Mouse (Mus musculus) lung, postnatal 0 days (tissue): ENCODE measurements at regions not wholly inside any gene's neighbourhood (a gene's known extent, or its start where the extent isn't known, plus 50 kb on each side); places are given as distances from the start of the nearest gene placed in this dataset.

Experiments used
- ATAC-seq: fragments of 200-750 bp; cut with Nextera tagmentation; 2 replicates; pipeline ENCODE4 v1.8.0; 2017; ENCODE audit warnings: moderate library complexity
- DNase-seq: peaks from one replicate; pipeline ENCODE4 v3.0.0-alpha.2; 2016; ENCODE audit warnings: low spot score
- H3K27ac ChIP-seq: fragments of 300-500 bp; sonication (generic); 2 replicates; pipeline ENCODE4 v1.5.1; 2014; ENCODE audit warnings: antibody characterized with exemption, mild to moderate bottlenecking, low read length, mixed read lengths
- H3K27me3 ChIP-seq: fragments of 300-500 bp; sonication (generic); replicated peaks from 2 replicates; pipeline ENCODE4 v1.6.1; 2014; ENCODE audit warnings: low read length, mixed read lengths; ENCODE audit not compliant: insufficient read depth
- H3K36me3 ChIP-seq: fragments of 300-500 bp; sonication (generic); 2 replicates; pipeline ENCODE4 v1.6.1; 2014; ENCODE audit warnings: low read length, mixed read lengths; ENCODE audit not compliant: insufficient read depth
- H3K4me1 ChIP-seq: fragments of 300-500 bp; sonication (generic); 2 replicates; pipeline ENCODE4 v1.6.1; 2014; ENCODE audit warnings: antibody characterized with exemption, low read depth, low read length, mixed read lengths; ENCODE audit not compliant: insufficient read depth
- H3K4me2 ChIP-seq: fragments of 300-500 bp; sonication (generic); replicated peaks from 2 replicates; pipeline ENCODE4 v1.6.1; 2014; ENCODE audit warnings: low read depth, mild to moderate bottlenecking, low read length, moderate library complexity, mixed read lengths
- H3K4me3 ChIP-seq: fragments of 300-500 bp; sonication (generic); 2 replicates; pipeline ENCODE4 v1.5.1; 2014; ENCODE audit warnings: low read depth, low read length
- H3K9ac ChIP-seq: fragments of 300-500 bp; sonication (generic); replicated peaks from 2 replicates; pipeline ENCODE4 v1.6.1; 2014; ENCODE audit warnings: low read depth, mild to moderate bottlenecking
- H3K9me3 ChIP-seq: fragments of 300-500 bp; sonication (generic); 2 replicates; pipeline ENCODE4 v1.6.1; 2016; ENCODE audit warnings: low read length, mixed read lengths
- CTCF ChIP-seq: IDR thresholded peaks from 2 replicates; pipeline ENCODE4 v1.5.1; 2016; ENCODE audit warnings: antibody characterized with exemption, mild to moderate bottlenecking
- EP300 ChIP-seq: IDR thresholded peaks from 2 replicates; pipeline ENCODE4 v1.6.1; 2016; ENCODE audit warnings: antibody characterized with exemption, mild to moderate bottlenecking, control low read depth
- WGBS: fragments of 180-500 bp; shearing (Covaris S2); extraction: QIAGEN DNeasy Blood & Tissue Kit; methylation state at CpG from one replicate; pipeline ENCODE4 v1.1.7; 2014; 5-methylcytosine and 5-hydroxymethylcytosine counted together

DNA sequence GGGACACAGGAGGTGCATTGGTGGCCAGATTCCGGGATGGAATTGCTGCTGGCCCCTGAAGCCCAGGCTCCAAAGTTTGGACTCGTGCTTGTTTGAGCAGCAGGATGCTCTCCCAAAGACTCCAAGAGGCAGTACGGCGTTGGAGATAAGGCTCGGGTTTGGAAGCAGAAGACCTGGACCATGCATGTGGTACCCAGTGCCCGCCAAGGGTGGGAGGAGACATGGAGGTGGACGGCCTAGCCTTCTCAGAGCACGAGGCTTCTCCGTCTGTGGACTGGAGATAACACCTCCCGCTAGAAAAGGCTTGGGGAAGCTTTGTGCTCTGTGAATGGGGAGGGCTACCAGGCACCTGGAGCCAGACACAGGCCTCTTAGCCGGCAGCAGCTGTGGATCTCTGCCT, 271.7 kb downstream of the Rps6kc1 start:
- H3K9me3 ChIP-seq = no peaks in the 10 kb centered on the region
- H3K4me3 ChIP-seq = no peak overlapping the region
- DNase-seq = no peak
- no peak for ATAC-seq
- TF ChIP-seq CTCF (no peak), EP300 (no peak)
- H3K9ac ChIP-seq = no peak overlapping the region
- 74% methylated on average over 11 of the region's 11 CpGs for WGBS
- no peak overlapping the region for H3K4me2 ChIP-seq
- no peaks in the 10 kb centered on the region for H3K27me3 ChIP-seq
- no peak overlapping the region for H3K27ac ChIP-seq
- no peaks in the 10 kb centered on the region for H3K36me3 ChIP-seq
- H3K4me1 ChIP-seq = no peaks in the 10 kb centered on the region

DNA sequence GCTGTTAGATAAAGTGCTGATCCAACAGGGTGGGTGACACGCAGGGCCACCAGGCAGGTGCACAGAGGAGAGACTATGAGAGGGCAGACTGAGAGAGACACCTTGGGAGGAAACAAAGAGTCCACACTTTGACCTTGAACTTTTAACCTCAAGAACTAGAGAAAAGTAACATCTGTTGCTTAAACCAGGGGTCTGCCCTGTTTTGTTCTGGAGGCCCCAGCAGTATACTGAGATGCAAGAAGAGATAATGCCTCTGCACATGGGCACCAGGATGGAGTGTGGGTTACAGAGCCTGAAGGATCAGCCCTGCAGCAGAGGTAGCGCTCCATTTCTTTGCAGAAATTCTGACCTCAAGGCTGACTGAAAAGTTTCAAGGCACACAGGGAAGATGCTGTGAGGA, 276.6 kb downstream of the Rps6kc1 start:
- no peak for ATAC-seq
- no peaks in the 10 kb centered on the region for H3K4me1 ChIP-seq
- H3K9ac ChIP-seq = no peak overlapping the region
- no peaks in the 10 kb centered on the region for H3K36me3 ChIP-seq
- no peak overlapping the region for H3K27ac ChIP-seq
- TF ChIP-seq CTCF = no peak
- no peak for TF ChIP-seq EP300
- 76% methylated on average over 2 of the region's 2 CpGs for WGBS
- DNase-seq = no peak
- no peak overlapping the region for H3K4me3 ChIP-seq
- H3K27me3 ChIP-seq = no peaks in the 10 kb centered on the region
- H3K4me2 ChIP-seq = no peak overlapping the region
- no peaks in the 10 kb centered on the region for H3K9me3 ChIP-seq

DNA sequence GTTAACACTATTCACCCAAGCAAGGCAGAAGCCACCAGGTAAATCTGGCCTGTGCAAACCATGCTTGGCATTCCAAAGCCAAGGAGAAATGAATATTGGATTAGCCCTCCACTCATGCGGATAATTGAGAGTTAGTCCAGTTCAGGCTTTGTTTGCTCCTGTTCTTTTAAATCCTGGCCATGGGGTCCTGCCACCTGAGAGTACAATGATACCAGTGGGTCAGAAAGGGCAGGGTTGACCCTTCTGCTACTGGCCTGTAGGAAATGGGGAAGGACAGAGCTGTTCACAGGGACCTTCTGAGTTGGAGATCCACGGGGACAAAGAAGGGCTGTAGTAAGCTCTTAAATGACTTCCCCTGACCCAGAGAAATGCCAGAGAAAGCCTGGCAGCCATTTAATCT, 279.9 kb downstream of the Rps6kc1 start:
- WGBS = 69% methylated on average over 2 of the region's 2 CpGs
- no peaks in the 10 kb centered on the region for H3K4me1 ChIP-seq
- no peaks in the 10 kb centered on the region for H3K9me3 ChIP-seq
- DNase-seq (no peak), ATAC-seq (no peak)
- TF ChIP-seq CTCF (no peak), EP300 (no peak)
- no peaks in the 10 kb centered on the region for H3K27me3 ChIP-seq
- H3K36me3 ChIP-seq = no peaks in the 10 kb centered on the region
- H3K4me2 ChIP-seq = no peak overlapping the region
- H3K9ac ChIP-seq = no peak overlapping the region
- H3K27ac ChIP-seq = no peak overlapping the region
- H3K4me3 ChIP-seq = no peak overlapping the region

DNA sequence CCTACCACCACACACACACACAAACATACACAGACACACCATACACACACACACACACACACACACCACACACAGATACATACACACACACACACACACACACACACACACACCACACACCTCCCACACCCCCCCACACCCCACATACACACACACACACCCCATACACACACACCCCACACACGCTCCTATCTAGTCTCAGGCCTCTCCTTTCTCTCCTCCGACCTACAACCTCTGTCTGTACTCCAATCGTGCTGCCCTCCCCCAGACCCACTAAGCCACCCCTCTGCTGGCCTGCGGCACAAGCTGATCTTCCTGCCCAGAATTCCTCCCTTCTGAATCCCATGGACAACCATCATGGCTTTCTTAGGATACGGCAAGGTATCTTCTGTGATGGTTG, 281.4 kb downstream of the Rps6kc1 start:
- no peak for ATAC-seq
- no peak overlapping the region for H3K4me2 ChIP-seq
- no peak overlapping the region for H3K4me3 ChIP-seq
- no peaks in the 10 kb centered on the region for H3K4me1 ChIP-seq
- no peaks in the 10 kb centered on the region for H3K36me3 ChIP-seq
- no peak for DNase-seq
- no peaks in the 10 kb centered on the region for H3K27me3 ChIP-seq
- no peak overlapping the region for H3K27ac ChIP-seq
- no peaks in the 10 kb centered on the region for H3K9me3 ChIP-seq
- no peak overlapping the region for H3K9ac ChIP-seq
- WGBS = 83% methylated on average over 5 of the region's 5 CpGs
- TF ChIP-seq EP300 = no peak
- TF ChIP-seq CTCF = no peak

DNA sequence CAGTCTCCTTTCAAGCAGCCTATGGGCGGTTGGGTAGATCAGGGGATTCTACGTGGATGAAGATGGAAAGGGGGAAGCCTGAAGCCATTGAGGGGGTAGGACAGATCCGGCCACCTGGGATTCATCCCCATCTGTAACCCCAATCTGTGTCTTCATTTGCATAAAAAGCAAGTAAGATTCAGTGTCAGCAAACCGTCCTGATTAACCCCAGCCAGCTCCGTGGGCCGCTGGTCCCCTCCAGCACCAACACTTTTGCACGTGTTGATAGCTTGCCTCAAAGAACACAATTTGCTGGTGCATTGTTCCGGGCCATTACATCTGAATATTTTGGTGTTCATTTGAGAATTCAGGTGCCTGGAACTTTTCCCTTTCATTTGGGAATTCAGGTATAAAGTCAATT, 287.7 kb downstream of the Rps6kc1 start:
- Histone ChIP-seq H3K36me3 (no peaks in the 10 kb centered on the region), H3K27ac (no peak overlapping the region), H3K4me1 (no peaks in the 10 kb centered on the region), H3K9me3 (no peaks in the 10 kb centered on the region), H3K4me3 (no peak overlapping the region), H3K4me2 (no peak overlapping the region), H3K9ac (no peak overlapping the region), H3K27me3 (no peaks in the 10 kb centered on the region)
- DNase-seq (no peak), ATAC-seq (no peak)
- WGBS = 90% methylated on average over 8 of the region's 8 CpGs
- TF ChIP-seq CTCF (no peak), EP300 (no peak)

DNA sequence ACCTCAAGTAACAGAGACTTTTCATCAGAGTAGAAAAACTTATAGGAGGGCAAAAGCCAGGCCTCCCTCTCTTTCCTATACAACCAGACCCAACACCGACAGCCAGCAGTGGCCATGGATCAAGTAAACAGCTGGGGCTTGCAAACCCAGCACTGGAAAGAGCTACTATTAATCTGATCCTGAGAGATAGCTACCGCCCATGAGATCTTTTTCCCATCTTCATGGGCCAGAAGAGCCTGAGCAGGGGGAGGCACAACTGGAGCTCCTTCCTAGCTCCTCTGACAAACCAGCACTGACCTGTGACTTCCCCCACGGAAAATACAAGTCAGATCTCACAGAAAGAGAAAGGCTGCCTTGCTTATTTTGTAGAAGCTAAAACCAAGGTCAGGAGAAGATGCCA, 311.1 kb downstream of the Rps6kc1 start:
- Histone ChIP-seq H3K9ac (no peak overlapping the region), H3K9me3 (no peaks in the 10 kb centered on the region), H3K27ac (no peak overlapping the region), H3K27me3 (no peaks in the 10 kb centered on the region), H3K4me3 (no peak overlapping the region), H3K4me2 (no peak overlapping the region), H3K4me1 (no peaks in the 10 kb centered on the region), H3K36me3 (no peaks in the 10 kb centered on the region)
- WGBS = 58% methylated on average over 3 of the region's 3 CpGs
- no peak for ATAC-seq
- TF ChIP-seq EP300 = no peak
- no peak for TF ChIP-seq CTCF
- no peak for DNase-seq

DNA sequence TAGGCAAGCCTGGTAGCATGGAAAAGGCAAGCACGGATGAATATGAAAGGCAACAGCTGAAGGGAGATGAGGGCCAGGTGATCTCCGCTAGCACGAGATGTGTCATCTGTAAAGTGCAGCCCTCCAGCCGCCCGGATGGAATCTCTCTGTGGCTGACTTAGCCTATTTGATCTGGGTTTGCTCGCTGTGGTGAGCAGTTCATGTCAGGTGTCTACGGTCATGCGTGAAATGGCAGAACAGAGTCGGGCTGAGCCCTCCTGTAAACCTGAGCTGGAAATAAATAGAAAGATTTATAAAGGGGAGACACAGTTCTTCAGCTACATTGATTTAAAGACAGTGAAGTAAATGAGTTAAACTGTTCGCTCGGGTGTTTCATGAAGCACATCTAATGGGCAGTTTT, 311.9 kb downstream of the Rps6kc1 start:
- H3K27me3 ChIP-seq = no peaks in the 10 kb centered on the region
- no peak overlapping the region for H3K4me2 ChIP-seq
- no peaks in the 10 kb centered on the region for H3K36me3 ChIP-seq
- ATAC-seq (no peak), DNase-seq (no peak)
- no peaks in the 10 kb centered on the region for H3K9me3 ChIP-seq
- H3K4me1 ChIP-seq = no peaks in the 10 kb centered on the region
- H3K27ac ChIP-seq = no peak overlapping the region
- 85% methylated on average over 11 of the region's 11 CpGs for WGBS
- no peak for TF ChIP-seq CTCF
- no peak for TF ChIP-seq EP300
- H3K4me3 ChIP-seq = no peak overlapping the region
- H3K9ac ChIP-seq = no peak overlapping the region
